Mouse (Mus musculus): ENCODE results near the gene Ucp3. TPM values are rescaled to one million over a fixed set of nuclear protein-coding genes. Genes with fewer than 3 reads are reported as not detected.
A peak's percentile ranks its signal among the peaks of the same experiment; 100 is the strongest.
"Not testable (repeated sequence)": the region's sequence is repeated elsewhere in the genome, so short reads cannot be mapped to it uniquely, and the experiment has no call there.

Gene Ucp3
- polyA plus RNA-seq, 1 experiment from 2014 or later, result not detected

- H3K4me2 ChIP-seq, result no peak overlapping the region
- no peak overlapping the region for H3K4me3 ChIP-seq
- no peaks in the 10 kb centered on the region for H3K4me1 ChIP-seq (replicated peaks)
- H3K36me3 ChIP-seq, result 0 out of 2 replicates have a peak, but pooled peaks cover under 1% of the 10 kb centered on the region
- ATAC-seq (ENCODE audit: low FRiP score, low read depth), result no peak
- H3K9me3 ChIP-seq, result no peaks in the 10 kb centered on the region
- no peak overlapping the region for H3K27ac ChIP-seq (replicated peaks)
- 56% methylated on average over 1 of the region's 1 CpGs for WGBS
- no peak overlapping the region for H3K9ac ChIP-seq
- no peaks in the 10 kb centered on the region for H3K27me3 ChIP-seq
Observed at GRCm38 (mm10) chr7:100474680-100475079, 1.9 kb downstream of the Ucp3 start.

GRCm38 (mm10) chr7:100479100-100479822, 6.5 kb downstream of the Ucp3 start:
- ATAC-seq (ENCODE audit: low FRiP score, low read depth), result no peak
- H3K27me3 ChIP-seq, result no peaks in the 10 kb centered on the region
- no peaks in the 10 kb centered on the region for H3K4me1 ChIP-seq (replicated peaks)
- H3K9ac ChIP-seq, result no peak overlapping the region
- no peaks in the 10 kb centered on the region for H3K36me3 ChIP-seq
- H3K4me3 ChIP-seq, result no peak overlapping the region
- WGBS, result 74% methylated on average over 20 of the region's 20 CpGs
- H3K9me3 ChIP-seq, result no peaks in the 10 kb centered on the region
- no peak overlapping the region for H3K4me2 ChIP-seq
- no peak overlapping the region for H3K27ac ChIP-seq (replicated peaks)

- Histone ChIP-seq H3K4me2 (no peak overlapping the region), H3K27ac (replicated peaks) (no peak overlapping the region), H3K4me3 (no peak overlapping the region), H3K27me3 (no peaks in the 10 kb centered on the region), H3K36me3 (no peaks in the 10 kb centered on the region), H3K4me1 (replicated peaks) (no peaks in the 10 kb centered on the region), H3K9me3 (no peaks in the 10 kb centered on the region), H3K9ac (no peak overlapping the region)
- 66% methylated on average over 15 of the region's 15 CpGs for WGBS
- ATAC-seq (ENCODE audit: low FRiP score, low read depth), result no peak
Observed at GRCm38 (mm10) chr7:100479823-100480164, 7.0 kb downstream of the Ucp3 start.

- Histone ChIP-seq H3K27me3 (no peaks in the 10 kb centered on the region), H3K9ac (no peak overlapping the region), H3K36me3 (no peaks in the 10 kb centered on the region), H3K4me1 (replicated peaks) (no peaks in the 10 kb centered on the region), H3K27ac (replicated peaks) (no peak overlapping the region), H3K4me3 (no peak overlapping the region), H3K9me3 (no peaks in the 10 kb centered on the region), H3K4me2 (no peak overlapping the region)
- no peak for ATAC-seq (ENCODE audit: low FRiP score, low read depth)
- 86% methylated on average over 17 of the region's 17 CpGs for WGBS
Observed at GRCm38 (mm10) chr7:100480175-100480574, 7.4 kb downstream of the Ucp3 start.

- not testable (repeated sequence) for ATAC-seq (ENCODE audit: low FRiP score, low read depth); H3K36me3 ChIP-seq
Observed at GRCm38 (mm10) chr7:100482046-100482445, 9.3 kb downstream of the Ucp3 start.

GRCm38 (mm10) chr7:100484493-100484892, 11.7 kb downstream of the Ucp3 start:
- Histone ChIP-seq H3K27me3 (no peaks in the 10 kb centered on the region), H3K4me1 (replicated peaks) (0 out of 2 replicates have a peak, but pooled peaks cover 3% of the 10 kb centered on the region), H3K9me3 (no peaks in the 10 kb centered on the region), H3K27ac (replicated peaks) (no peak overlapping the region), H3K9ac (no peak overlapping the region), H3K4me2 (no peak overlapping the region), H3K4me3 (no peak overlapping the region), H3K36me3 (no peaks in the 10 kb centered on the region)
- WGBS, result 78% methylated on average over 5 of the region's 5 CpGs
- ATAC-seq (ENCODE audit: low FRiP score, low read depth), result no peak

More at GRCm38 (mm10) chr7:100482046-100482445, 9.3 kb downstream of the Ucp3 start:
- not testable (repeated sequence) for H3K9ac ChIP-seq; H3K27me3 ChIP-seq; H3K4me1 ChIP-seq (replicated peaks); H3K4me2 ChIP-seq; H3K9me3 ChIP-seq; H3K27ac ChIP-seq (replicated peaks); H3K4me3 ChIP-seq
- 81% methylated on average over 2 of the region's 2 CpGs for WGBS

GRCm38 (mm10) chr7:100487301-100487700, 14.5 kb downstream of the Ucp3 start:
- H3K27ac ChIP-seq (replicated peaks), result no peak overlapping the region
- no peaks in the 10 kb centered on the region for H3K36me3 ChIP-seq
- peaks cover 5% of the 10 kb centered on the region; the same call in 1 of the 2 replicates for H3K4me1 ChIP-seq (replicated peaks)

GRCm38 (mm10) chr7:100488474-100489048, 15.8 kb downstream of the Ucp3 start:
- peaks cover 17% of the 10 kb centered on the region for H3K4me1 ChIP-seq (replicated peaks)
- H3K27me3 ChIP-seq, result no peaks in the 10 kb centered on the region
- 28% methylated on average over 10 of the region's 10 CpGs for WGBS
- no peak overlapping the region for H3K9ac ChIP-seq
- no peaks in the 10 kb centered on the region for H3K36me3 ChIP-seq
- H3K27ac ChIP-seq (replicated peaks), result peak overlapping the region; percentile 46
- no peak overlapping the region for H3K4me3 ChIP-seq
- no peaks in the 10 kb centered on the region for H3K9me3 ChIP-seq
- peak; percentile 62; the same call in 1 of the 2 replicates for ATAC-seq (ENCODE audit: low FRiP score, low read depth)
- H3K4me2 ChIP-seq, result no peak overlapping the region

More at GRCm38 (mm10) chr7:100487301-100487700, 14.5 kb downstream of the Ucp3 start:
- Histone ChIP-seq H3K9me3 (no peaks in the 10 kb centered on the region), H3K4me2 (no peak overlapping the region), H3K9ac (no peak overlapping the region), H3K4me3 (no peak overlapping the region), H3K27me3 (no peaks in the 10 kb centered on the region)
- 72% methylated on average over 2 of the region's 2 CpGs for WGBS
- ATAC-seq (ENCODE audit: low FRiP score, low read depth), result no peak

- Histone ChIP-seq H3K27me3 (no peaks in the 10 kb centered on the region), H3K4me1 (replicated peaks) (peaks cover 48% of the 10 kb centered on the region), H3K27ac (replicated peaks) (no peak overlapping the region), H3K4me2 (peak overlapping the region; percentile 65), H3K4me3 (peak overlapping the region; percentile 37), H3K36me3 (no peaks in the 10 kb centered on the region), H3K9ac (peak overlapping the region; percentile 31), H3K9me3 (no peaks in the 10 kb centered on the region)
- no peak for ATAC-seq (ENCODE audit: low FRiP score, low read depth)
- WGBS, result 4% methylated on average over 29 of the region's 36 CpGs
Observed at GRCm38 (mm10) chr7:100492391-100493116, 19.8 kb downstream of the Ucp3 start.

- Histone ChIP-seq H3K36me3 (no peaks in the 10 kb centered on the region), H3K4me2 (peak within 1 kb of the TSS; percentile 65), H3K9ac (peak within 1 kb of the TSS; percentile 31), H3K27ac (replicated peaks) (peak within 1 kb of the TSS; percentile 49), H3K4me1 (replicated peaks) (peaks cover 48% of the 10 kb centered on the region), H3K4me3 (peak within 1 kb of the TSS; percentile 37), H3K9me3 (no peaks in the 10 kb centered on the region), H3K27me3 (no peaks in the 10 kb centered on the region)
- ATAC-seq (ENCODE audit: low FRiP score, low read depth), result no peak
- WGBS, result under 1% methylated on average over 27 of the region's 27 CpGs
Observed at GRCm38 (mm10) chr7:100493117-100493483, 20.3 kb downstream of the Ucp3 start, which contains the start of gene Ucp2. Ucp2 (plus strand) TSS chr7:100493337.

GRCm38 (mm10) chr7:100493484-100494414, 21.0 kb downstream of the Ucp3 start:
- Histone ChIP-seq H3K36me3 (no peaks in the 10 kb centered on the region), H3K27ac (replicated peaks) (peak overlapping the region; percentile 49), H3K4me2 (peak overlapping the region; percentile 65), H3K4me3 (peak overlapping the region; percentile 37), H3K9me3 (no peaks in the 10 kb centered on the region), H3K4me1 (replicated peaks) (peaks cover 45% of the 10 kb centered on the region), H3K27me3 (no peaks in the 10 kb centered on the region), H3K9ac (no peak overlapping the region)
- WGBS, result 36% methylated on average over 19 of the region's 19 CpGs
- no peak for ATAC-seq (ENCODE audit: low FRiP score, low read depth)

All from hindbrain, embryonic 15.5 days (tissue).